ENCODE assay signal across 9 mouse cellular contexts in genomic region chr6:72824971-72825737, GRCm38 (mm10). TPM values are rescaled to one million over a fixed set of nuclear protein-coding genes. Genes with fewer than 3 reads are reported as not detected.
DNase-seq lines count a peak whose midpoint lies in the region; ATAC-seq and TF ChIP-seq lines count a peak whose summit lies in the region.
"Had no signal": no experiment of that assay in that cellular context is flagged by ENCODE, and none has a peak within 500 bp of the region (broad histone marks: within the 10 kb centered on the region; RNA-seq: fewer than 3 reads in every experiment).

No protein-coding gene starts in this region.

- peak; percentile 53; the same call in 1 of the 2 replicates for ATAC-seq in lung, embryonic 14.5 days (ENCODE audit: insufficient read depth)
- ATAC-seq in kidney, embryonic 16.5 days (ENCODE audit: low FRiP score, low TSS enrichment) = peak; percentile 32; the same call in 1 of the 2 replicates
- ATAC-seq in midbrain, embryonic 14.5 days (ENCODE audit: low FRiP score, low TSS enrichment) = peak; percentile 85

- 11% methylated on average over 26 of the region's 26 CpGs for WGBS in lung, embryonic 14.5 days
- 4% methylated on average over 26 of the region's 26 CpGs for WGBS in heart, embryonic 10.5 days
- 7% methylated on average over 26 of the region's 26 CpGs for WGBS in kidney, embryonic 16.5 days
- 2% methylated on average over 26 of the region's 26 CpGs for WGBS in midbrain, embryonic 14.5 days

- H3K4me3 ChIP-seq in lung, embryonic 14.5 days (ENCODE audit: low read depth, low read length) = peak overlapping the region; percentile 27
- peak overlapping the region; percentile 57 for H3K4me3 ChIP-seq in heart, embryonic 10.5 days
- H3K4me3 ChIP-seq in kidney, embryonic 16.5 days (ENCODE audit: low read length) = peak overlapping the region; percentile 38
- peak overlapping the region; percentile 22 for H3K4me3 ChIP-seq in midbrain, embryonic 14.5 days (replicated peaks; ENCODE audit: low read depth, low read length)

- peak; percentile 56 for DNase-seq in lung, embryonic 14.5 days
- DNase-seq in lung, postnatal 36 days = no peak
- no peak for DNase-seq in heart, embryonic 10.5 days (ENCODE audit: low spot score)
- DNase-seq in midbrain, embryonic 14.5 days = peak; percentile 62
- DNase-seq in layer of hippocampus, adult 8-10 months (ENCODE audit: low spot score in 2 of 2) = no peak
- no peak for DNase-seq in urinary bladder, adult 2 months (ENCODE audit: low spot score)
- DNase-seq in right cerebral cortex, postnatal 4 days = no peak

- no peaks in the 10 kb centered on the region; the same call in 1 of the 2 replicates for H3K27me3 ChIP-seq in lung, embryonic 14.5 days (ENCODE audit: insufficient read depth, low read length)
- H3K27me3 ChIP-seq in heart, embryonic 10.5 days (ENCODE audit: insufficient read depth, poor library complexity, severe bottlenecking) = peaks cover 14% of the 10 kb centered on the region
- 0 out of 2 replicates have a peak, but pooled peaks cover 5% of the 10 kb centered on the region for H3K27me3 ChIP-seq in kidney, embryonic 16.5 days (ENCODE audit: insufficient read depth, low read length)
- H3K27me3 ChIP-seq in midbrain, embryonic 14.5 days (ENCODE audit: control insufficient read depth, insufficient read depth, low read length) = no peaks in the 10 kb centered on the region

- H3K9me3 ChIP-seq in lung, embryonic 14.5 days (ENCODE audit: low read depth, low read length) = no peaks in the 10 kb centered on the region
- no peaks in the 10 kb centered on the region for H3K9me3 ChIP-seq in heart, embryonic 10.5 days
- no peaks in the 10 kb centered on the region for H3K9me3 ChIP-seq in kidney, embryonic 16.5 days (ENCODE audit: low read length)
- H3K9me3 ChIP-seq in midbrain, embryonic 14.5 days (ENCODE audit: control insufficient read depth, low read length) = no peaks in the 10 kb centered on the region

- H3K4me1 ChIP-seq in lung, embryonic 14.5 days (ENCODE audit: insufficient read depth) = peaks cover 3% of the 10 kb centered on the region; the same call in 1 of the 2 replicates
- H3K4me1 ChIP-seq in heart, embryonic 10.5 days = peaks cover 16% of the 10 kb centered on the region
- peaks cover 11% of the 10 kb centered on the region for H3K4me1 ChIP-seq in kidney, embryonic 16.5 days (ENCODE audit: insufficient read depth, low read length)
- H3K4me1 ChIP-seq in midbrain, embryonic 14.5 days (ENCODE audit: control insufficient read depth, insufficient read depth, low read length) = peaks cover 9% of the 10 kb centered on the region; the same call in 1 of the 2 replicates

- peak overlapping the region; percentile 58 for H3K4me2 ChIP-seq in lung, embryonic 14.5 days
- H3K4me2 ChIP-seq in kidney, embryonic 16.5 days (replicated peaks; ENCODE audit: low read depth, low read length) = peak overlapping the region; percentile 53
- H3K4me2 ChIP-seq in midbrain, embryonic 14.5 days (ENCODE audit: low read length) = peak overlapping the region; percentile 58

- no peaks in the 10 kb centered on the region for H3K36me3 ChIP-seq in lung, embryonic 14.5 days (ENCODE audit: insufficient read depth)
- no peaks in the 10 kb centered on the region for H3K36me3 ChIP-seq in heart, embryonic 10.5 days
- H3K36me3 ChIP-seq in kidney, embryonic 16.5 days (ENCODE audit: insufficient read depth, low read length) = no peaks in the 10 kb centered on the region
- H3K36me3 ChIP-seq in midbrain, embryonic 14.5 days (ENCODE audit: control insufficient read depth, insufficient read depth, low read length) = no peaks in the 10 kb centered on the region

- peak overlapping the region; percentile 42 for H3K9ac ChIP-seq in lung, embryonic 14.5 days
- peak overlapping the region; percentile 55 for H3K9ac ChIP-seq in kidney, embryonic 16.5 days (replicated peaks; ENCODE audit: low read length)
- peak overlapping the region; percentile 39; the same call in 1 of the 2 replicates for H3K9ac ChIP-seq in midbrain, embryonic 14.5 days (replicated peaks; ENCODE audit: low read length)

- H3K27ac ChIP-seq in lung, embryonic 14.5 days (ENCODE audit: low read depth) = no peak overlapping the region
- H3K27ac ChIP-seq in heart, embryonic 10.5 days = peak overlapping the region; percentile 72
- H3K27ac ChIP-seq in kidney, embryonic 16.5 days (ENCODE audit: low read length) = 0 out of 2 replicates have a peak overlapping the region, but pooled peaks have one; percentile 53
- H3K27ac ChIP-seq in midbrain, embryonic 14.5 days (replicated peaks; ENCODE audit: low read depth, low read length) = no peak overlapping the region; the same call in 1 of the 2 replicates
- H3K27ac ChIP-seq: macrophage had no signal

- no peak for TF ChIP-seq CTCF in lung, embryonic 14.5 days (IDR thresholded peaks at IDR 0.05; ENCODE audit: low read depth)

RNA-seq across cellular contexts. Expression of gene Tcf7l1, which starts 36.1 kb away (rescaled TPM):
- 38.3 and 41.1 TPM in 2 replicates for polyA plus RNA-seq in lung, embryonic 14.5 days (2014; fragmentation: Nextera tagmentation; extraction: Ambion mirVana)
- polyA plus RNA-seq in heart, embryonic 10.5 days (2016; fragmentation: Nextera tagmentation; extraction: Ambion mirVana) = 14.7 and 25.9 TPM in 2 replicates
- 31.5 and 35.6 TPM in 2 replicates for polyA plus RNA-seq in kidney, embryonic 16.5 days (2015; fragmentation: Nextera tagmentation; extraction: Ambion mirVana)
- polyA plus RNA-seq in midbrain, embryonic 14.5 days (2014; fragmentation: Nextera tagmentation; extraction: Ambion mirVana) = 4.1 and 7.8 TPM in 2 replicates
- total RNA-seq in layer of hippocampus, adult 8-10 months (2022) = 1 to 10 TPM; 1.7 to 4.4 (median 3.8) TPM
- 19.5 and 28.0 TPM in 2 replicates for polyA plus RNA-seq in urinary bladder, adult 2 months (2012; rRNA removed)
- polyA plus RNA-seq: macrophage had no signal

Comparison
In these comparisons a context has a peak if more than half of its experiments do, and no peak if none do; other contexts are left out.
1. DNase-seq: peak in lung, embryonic 14.5 days (single experiment) and midbrain, embryonic 14.5 days (single experiment); none in lung, postnatal 36 days (single experiment), heart, embryonic 10.5 days (single experiment), layer of hippocampus, adult 8-10 months (0 of 2), urinary bladder, adult 2 months (single experiment) and right cerebral cortex, postnatal 4 days (single experiment).
2. ATAC-seq: peak in every context shown above with its lines; median percentile 85 in midbrain, embryonic 14.5 days; 53 in lung, embryonic 14.5 days; 32 in kidney, embryonic 16.5 days.
3. H3K27ac ChIP-seq: peak in heart, embryonic 10.5 days (single experiment) and kidney, embryonic 16.5 days (single experiment); none in lung, embryonic 14.5 days (single experiment) and midbrain, embryonic 14.5 days (single experiment).
4. Peak in every context shown above with its lines, with median percentiles within 50 percentile points of each other: H3K4me2 ChIP-seq, H3K4me3 ChIP-seq and H3K9ac ChIP-seq.